Mouse (Mus musculus) kidney, adult 2 months (tissue): ENCODE measurements around the gene Fer1l5.

Experiments
- CTCF ChIP-seq: fragments of 200-500 bp; conservative IDR thresholded peaks from 2 replicates; pipeline ENCODE4 v1.5.1; 2011; ENCODE audit warnings: low read depth, mild to moderate bottlenecking, control low read depth, low read length, moderate library complexity, mixed read lengths; ENCODE audit not compliant: insufficient read depth, insufficient read length
- POLR2A ChIP-seq: fragments of 200-500 bp; IDR thresholded peaks from one replicate; pipeline ENCODE4 v1.6.1; 2011; ENCODE audit warnings: low read depth, low read length, control low read depth

GRCm38 (mm10) chr1:36432999-36433398, 60.9 kb downstream of the Fer1l5 start:
- TF ChIP-seq CTCF (no peak), POLR2A (no peak)
